Mouse (Mus musculus): ENCODE measurements around the gene Fnbp1l. TPM values are rescaled to one million over a fixed set of nuclear protein-coding genes. Genes with fewer than 3 reads are reported as not detected.
A peak's percentile ranks its signal among the peaks of the same experiment; 100 is the strongest.

Gene Fnbp1l
- total and polyA plus RNA-seq, 3 experiments: 1.5 to 2.0 (median 2.0) TPM

DNA sequence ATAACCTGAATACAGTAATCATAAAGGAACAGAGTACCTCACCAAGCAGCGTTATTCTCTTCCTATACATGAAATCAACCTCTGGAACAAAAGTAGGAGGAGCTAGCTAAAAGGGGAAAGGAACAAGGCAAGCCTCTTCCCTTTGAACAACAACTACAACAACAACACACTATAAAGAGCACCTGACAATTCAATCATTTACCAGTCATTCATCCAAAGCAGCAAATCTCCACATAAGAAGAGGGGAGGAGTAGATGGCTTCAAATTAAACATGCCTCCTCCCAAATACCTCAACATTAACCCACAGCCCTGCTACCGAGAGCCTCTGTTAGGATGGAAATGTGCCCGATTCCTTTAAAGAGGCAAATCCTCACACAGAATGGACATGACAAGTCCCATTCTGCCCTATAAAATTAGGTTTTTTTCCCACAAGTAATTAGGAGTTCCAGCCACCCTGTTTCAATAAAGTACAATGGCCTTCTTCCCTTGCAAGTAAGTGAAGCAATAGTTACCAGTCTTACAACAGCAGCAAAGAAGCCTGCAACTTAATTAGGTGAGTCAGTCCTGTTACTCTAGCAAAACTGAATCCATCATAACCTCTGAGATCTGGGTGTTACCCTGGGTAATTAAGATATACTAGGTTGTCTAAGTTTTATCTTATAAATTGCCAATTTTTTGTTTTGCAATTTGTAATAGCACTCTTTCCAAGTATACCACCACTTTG lies 32.4 kb downstream of the Fnbp1l start:
- Histone ChIP-seq H3K36me3 (replicated peaks in 1 of 2; ENCODE audit: control insufficient read depth in 1 of 2, insufficient read depth in 1 of 2, low read length in 1 of 2) (no peaks in the 10 kb centered on the region), H3K4me1 (ENCODE audit: control insufficient read depth in 1 of 2, insufficient read depth in 2 of 2) (peaks cover 0 to 3% of the 10 kb centered on the region in 2 experiments; a peak in 2 of 4 replicates), H3K79me2 (replicated peaks; ENCODE audit: control insufficient read depth, extremely low read depth, insufficient read depth, poor library complexity, severe bottlenecking) (no peaks in the 10 kb centered on the region), H3K4me2 (ENCODE audit: insufficient read depth, low read depth, poor library complexity, severe bottlenecking) (no peak overlapping the region), H3K4me3 (replicated peaks in 1 of 3; ENCODE audit: low read depth in 2 of 3, low read length in 2 of 3, poor library complexity in 1 of 3) (no peak overlapping the region), H3K27me3 (replicated peaks) (no peaks in the 10 kb centered on the region), H3K9ac (ENCODE audit: insufficient read depth, low read depth) (no peak overlapping the region), H3K27ac (ENCODE audit: insufficient read depth, low read depth) (no peak overlapping the region), H3K9me3 (replicated peaks; ENCODE audit: low read length) (no peaks in the 10 kb centered on the region)
- DNase-seq (ENCODE audit: extremely low read depth): no peak
- TF ChIP-seq HCFC1 (IDR thresholded peaks at IDR 0.05; ENCODE audit: low read depth, low read length) (no peak), JUN (IDR thresholded peaks at IDR 0.05; ENCODE audit: insufficient read depth, low read depth, low read length) (no peak), CHD2 (IDR thresholded peaks at IDR 0.05; ENCODE audit: low read length) (no peak), SMC3 (IDR thresholded peaks at IDR 0.05; ENCODE audit: low read depth, low read length) (no peak), UBTF (IDR thresholded peaks at IDR 0.05; ENCODE audit: low read depth, low read length) (no peak), POLR2AphosphoS2 (IDR thresholded peaks at IDR 0.05; ENCODE audit: low read depth, low read length) (no peak), CHD1 (IDR thresholded peaks at IDR 0.05; ENCODE audit: low read depth, low read length) (no peak)
- dilution Hi-C loops (cut with MboI; ENCODE audit: extremely low pct_ligation_motif_present, extremely low pct_unique_long_range_greater_than_20kb, low sequenced_read_pairs) (no loop called here), in situ Hi-C loops (cut with MboI; ENCODE audit: low pct_ligation_motif_present, low pct_unique_long_range_greater_than_20kb, low sequenced_read_pairs) (no loop called here)

DNA sequence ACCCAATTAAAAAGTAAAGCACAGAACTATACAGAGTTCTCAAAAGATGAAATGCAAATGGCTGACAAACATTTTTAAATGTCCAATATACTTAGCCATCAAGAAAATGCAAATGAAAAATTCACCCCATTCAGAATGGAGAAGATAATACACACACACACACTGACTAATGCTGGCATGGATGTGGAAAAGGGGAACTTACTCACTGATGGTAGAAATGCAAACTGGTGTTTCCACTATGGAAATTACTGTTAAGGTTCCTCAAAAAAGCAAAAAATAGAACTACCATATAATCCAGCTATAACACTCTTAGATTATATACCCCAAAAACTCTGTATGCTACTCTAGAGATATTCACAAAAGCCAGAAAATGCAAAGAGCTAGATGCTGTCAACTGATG lies 42.2 kb downstream of the Fnbp1l start:
- peaks cover 6% of the 10 kb centered on the region for H3K9me3 ChIP-seq (replicated peaks; ENCODE audit: low read length)
- in situ Hi-C loops (cut with MboI; ENCODE audit: low pct_ligation_motif_present, low pct_unique_long_range_greater_than_20kb, low sequenced_read_pairs) (no loop called here), dilution Hi-C loops (cut with MboI; ENCODE audit: extremely low pct_ligation_motif_present, extremely low pct_unique_long_range_greater_than_20kb, low sequenced_read_pairs) (no loop called here)
- H3K36me3 ChIP-seq (replicated peaks in 1 of 2; ENCODE audit: control insufficient read depth in 1 of 2, insufficient read depth in 1 of 2, low read length in 1 of 2): no peaks in the 10 kb centered on the region
- TF ChIP-seq JUND (conservative IDR thresholded peaks at IDR 0.05; ENCODE audit: low read depth, low read length): 0 out of 2 replicates have a peak, but pooled peaks have one; percentile 31
- no peak for TF ChIP-seq POLR2AphosphoS2 (IDR thresholded peaks at IDR 0.05; ENCODE audit: low read depth, low read length)
- no peak for TF ChIP-seq MAFK (IDR thresholded peaks at IDR 0.05; ENCODE audit: insufficient replicate concordance, low read length)
- TF ChIP-seq EP300 (IDR thresholded peaks at IDR 0.05; ENCODE audit: low read length): peak; percentile 75
- TF ChIP-seq MEF2A (IDR thresholded peaks at IDR 0.05; ENCODE audit: borderline replicate concordance, low read depth, low read length): 0 out of 2 replicates have a peak, but pooled peaks have one; percentile 27
- no peak for TF ChIP-seq KAT2A (IDR thresholded peaks at IDR 0.05; ENCODE audit: insufficient replicate concordance, low read length)
- no peaks in the 10 kb centered on the region for H3K27me3 ChIP-seq (replicated peaks)
- H3K4me1 ChIP-seq (ENCODE audit: control insufficient read depth in 1 of 2, insufficient read depth in 2 of 2): peaks cover 3 to 31% of the 10 kb centered on the region in 2 experiments; a peak in 3 of 4 replicates
- peak; percentile 63 for DNase-seq (ENCODE audit: extremely low read depth)
- no peaks in the 10 kb centered on the region for H3K79me2 ChIP-seq (replicated peaks; ENCODE audit: control insufficient read depth, extremely low read depth, insufficient read depth, poor library complexity, severe bottlenecking)
- H3K4me2 ChIP-seq (ENCODE audit: insufficient read depth, low read depth, poor library complexity, severe bottlenecking): no peak overlapping the region
- no peak overlapping the region for H3K9ac ChIP-seq (ENCODE audit: insufficient read depth, low read depth)
- H3K27ac ChIP-seq (ENCODE audit: insufficient read depth, low read depth): no peak overlapping the region
- no peak overlapping the region for H3K4me3 ChIP-seq (replicated peaks in 1 of 3; ENCODE audit: low read depth in 2 of 3, low read length in 2 of 3, poor library complexity in 1 of 3)

DNA sequence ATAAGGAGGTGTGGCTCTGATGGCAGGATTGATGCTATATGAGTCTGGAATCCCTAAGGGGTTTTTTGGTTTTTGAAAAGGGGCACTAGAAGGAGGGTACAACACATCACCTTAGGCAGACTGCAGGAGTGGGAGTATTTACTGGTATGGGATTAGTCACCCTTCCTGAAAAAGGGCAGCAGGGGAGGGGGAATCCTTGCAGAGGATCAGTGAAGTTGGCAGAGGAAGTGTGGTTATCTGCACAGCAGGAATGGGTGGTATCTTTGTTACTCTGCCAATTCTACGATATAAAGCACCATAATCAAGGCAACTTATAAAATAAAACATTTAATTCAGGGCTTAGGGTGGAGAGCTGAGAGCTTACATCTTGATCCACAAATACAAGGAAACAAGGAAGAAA lies 44.6 kb downstream of the Fnbp1l start:
- TF ChIP-seq TCF12 (IDR thresholded peaks at IDR 0.05; ENCODE audit: low read depth, low read length): no peak
- TF ChIP-seq ETS1 (conservative IDR thresholded peaks at IDR 0.05; ENCODE audit: low read depth, low read length): no peak
- TF ChIP-seq CHD1 (IDR thresholded peaks at IDR 0.05; ENCODE audit: low read depth, low read length): no peak
- TF ChIP-seq RCOR1 (conservative IDR thresholded peaks at IDR 0.05; ENCODE audit: low read depth, low read length): no peak
- no peak for TF ChIP-seq MAX (IDR thresholded peaks at IDR 0.05; ENCODE audit: low read length)
- TF ChIP-seq MXI1 (IDR thresholded peaks at IDR 0.05; ENCODE audit: low read depth, low read length): no peak
- no peak for TF ChIP-seq JUN (IDR thresholded peaks at IDR 0.05; ENCODE audit: insufficient read depth, low read depth, low read length)
- no peak for TF ChIP-seq NELFE (IDR thresholded peaks at IDR 0.05; ENCODE audit: low read depth, low read length)
- TF ChIP-seq MYC (IDR thresholded peaks at IDR 0.05; ENCODE audit: low read depth, low read length): no peak
- TF ChIP-seq ZMIZ1 (IDR thresholded peaks at IDR 0.05; ENCODE audit: low read depth, low read length): no peak
- H3K79me2 ChIP-seq (replicated peaks; ENCODE audit: control insufficient read depth, extremely low read depth, insufficient read depth, poor library complexity, severe bottlenecking): no peaks in the 10 kb centered on the region
- no peak for DNase-seq (ENCODE audit: extremely low read depth)
- dilution Hi-C loops (cut with MboI; ENCODE audit: extremely low pct_ligation_motif_present, extremely low pct_unique_long_range_greater_than_20kb, low sequenced_read_pairs) (no loop called here), in situ Hi-C loops (cut with MboI; ENCODE audit: low pct_ligation_motif_present, low pct_unique_long_range_greater_than_20kb, low sequenced_read_pairs) (no loop called here)
- H3K4me2 ChIP-seq (ENCODE audit: insufficient read depth, low read depth, poor library complexity, severe bottlenecking): no peak overlapping the region
- H3K4me1 ChIP-seq (ENCODE audit: control insufficient read depth in 1 of 2, insufficient read depth in 2 of 2): peaks cover 3 to 34% of the 10 kb centered on the region in 2 experiments; a peak in 3 of 4 replicates
- no peaks in the 10 kb centered on the region for H3K36me3 ChIP-seq (replicated peaks in 1 of 2; ENCODE audit: control insufficient read depth in 1 of 2, insufficient read depth in 1 of 2, low read length in 1 of 2)
- H3K9ac ChIP-seq (ENCODE audit: insufficient read depth, low read depth): no peak overlapping the region
- H3K27me3 ChIP-seq (replicated peaks): no peaks in the 10 kb centered on the region
- H3K4me3 ChIP-seq (replicated peaks in 1 of 3; ENCODE audit: low read depth in 2 of 3, low read length in 2 of 3, poor library complexity in 1 of 3): no peak overlapping the region
- H3K27ac ChIP-seq (ENCODE audit: insufficient read depth, low read depth): no peak overlapping the region
- peaks cover 6% of the 10 kb centered on the region for H3K9me3 ChIP-seq (replicated peaks; ENCODE audit: low read length)

Measured in CH12.LX (cell line).